Mouse (Mus musculus) left cerebral cortex, adult 9 months (tissue): ENCODE data around the gene Prkcg.
A peak's percentile ranks its signal among the peaks of the same experiment; 100 is the strongest.
"Not testable (repeated sequence)": the region's sequence is repeated elsewhere in the genome, so short reads cannot be mapped to it uniquely, and the experiment has no call there.

ENCODE experiments used
- DNase-seq, 2 experiments: peaks; one replicate each; pipeline ENCODE4 v3.0.0; 2022; ENCODE audit warnings: low spot score in 2 of 2

Prkcg gene

GRCm38 (mm10) chr7:3288976-3289970 is at the start of gene Prkcg, which contains the start of gene Myadm:
Gene Prkcg, plus strand, starts transcription at chr7:3289179.
Gene Myadm, plus strand, starts transcription at chr7:3289080.
- peak in 1 of 2 experiments; percentile 72 for DNase-seq

DNA sequence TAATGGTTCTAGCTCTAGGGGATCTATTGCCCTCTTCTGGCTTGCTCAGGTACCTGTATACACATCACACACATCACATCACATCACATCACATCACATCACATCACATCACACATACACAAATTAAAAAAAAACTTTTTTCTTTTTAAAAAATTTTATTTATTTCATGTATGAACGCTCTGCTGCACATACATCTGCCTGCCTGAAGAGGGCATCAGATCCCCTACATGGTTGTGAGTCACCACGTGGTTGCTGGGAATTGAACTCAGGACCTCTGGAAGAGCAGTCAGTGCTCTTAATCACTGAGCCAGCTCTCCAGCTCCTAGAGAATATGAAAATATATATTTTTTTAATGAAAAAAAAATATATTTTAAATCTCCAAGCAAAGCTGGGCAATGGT is 49.8 kb upstream of the Prkcg start:
- no peak for DNase-seq

GRCm38 (mm10) chr7:3260701-3261100 is 28.3 kb upstream of the Prkcg start:
- no peak for DNase-seq

GRCm38 (mm10) chr7:3261446-3261845 is 27.5 kb upstream of the Prkcg start:
- no peak for DNase-seq

DNA sequence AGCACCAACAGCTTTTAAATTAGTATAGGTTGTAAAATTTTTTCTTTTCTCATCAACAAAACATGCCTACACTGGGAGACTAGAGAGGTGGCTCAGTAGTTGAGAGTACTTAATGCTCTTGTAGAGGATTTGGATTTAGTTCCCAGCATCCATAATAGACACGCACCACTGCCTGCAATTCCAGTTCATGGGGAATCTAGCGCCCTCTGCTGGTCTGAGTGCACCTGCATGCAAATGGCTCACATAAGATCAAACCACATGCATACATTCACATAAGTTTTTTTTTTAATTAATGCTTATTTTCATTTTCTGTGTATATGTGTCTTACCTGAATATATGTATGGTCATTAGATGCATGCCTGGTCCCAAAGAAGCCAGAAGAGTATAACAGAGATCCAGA is 26.2 kb upstream of the Prkcg start:
- DNase-seq = no peak

- DNase-seq = no peak
These were observed 24.5 kb upstream of the Prkcg start for GRCm38 (mm10) chr7:3264390-3265022.

DNA sequence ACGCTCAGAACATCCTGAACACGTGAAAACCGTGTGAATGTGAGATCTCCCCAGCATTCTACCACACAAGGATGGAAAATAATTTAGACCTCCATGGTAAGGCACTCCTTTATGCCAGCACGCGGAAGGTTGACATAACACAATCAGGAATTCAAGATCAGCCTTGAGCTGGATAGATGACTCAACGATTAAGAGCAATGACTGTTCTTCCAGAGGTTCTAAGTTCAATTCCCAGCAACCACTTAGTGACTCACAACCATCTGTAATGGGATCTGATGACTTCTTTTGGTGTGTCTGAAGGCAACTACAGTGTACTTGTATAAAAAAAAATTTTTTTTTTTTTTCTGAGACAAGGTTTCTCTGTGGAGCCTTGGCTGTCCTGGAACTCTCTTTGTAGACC is 23.7 kb upstream of the Prkcg start:
- DNase-seq = no peak

- no peak for DNase-seq
These were observed 21.7 kb upstream of the Prkcg start for GRCm38 (mm10) chr7:3267261-3267660.

- DNase-seq = no peak
These were observed 21.1 kb upstream of the Prkcg start for GRCm38 (mm10) chr7:3267888-3268287.

- DNase-seq = no peak
These were observed 20.7 kb upstream of the Prkcg start for GRCm38 (mm10) chr7:3268291-3268690.

DNA sequence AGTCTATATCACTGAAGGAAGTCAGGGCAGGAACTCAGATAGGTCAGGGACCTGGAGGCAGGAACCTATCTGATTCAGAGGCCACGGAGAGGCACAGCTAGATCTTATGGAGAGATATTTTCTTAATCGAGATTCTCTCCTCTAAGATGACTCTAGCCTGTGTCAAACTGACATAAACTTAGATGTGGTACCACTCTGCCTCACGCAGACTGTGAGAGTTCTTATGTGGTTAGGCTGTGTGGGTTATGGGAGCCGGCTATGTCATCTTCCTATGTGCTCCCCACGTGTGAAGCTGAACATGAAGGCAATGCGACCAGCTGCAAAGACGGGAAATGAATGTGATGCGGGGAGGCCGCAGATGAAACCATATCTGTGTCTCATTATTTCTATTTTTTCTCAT is 16.8 kb upstream of the Prkcg start:
- no peak for DNase-seq

DNA sequence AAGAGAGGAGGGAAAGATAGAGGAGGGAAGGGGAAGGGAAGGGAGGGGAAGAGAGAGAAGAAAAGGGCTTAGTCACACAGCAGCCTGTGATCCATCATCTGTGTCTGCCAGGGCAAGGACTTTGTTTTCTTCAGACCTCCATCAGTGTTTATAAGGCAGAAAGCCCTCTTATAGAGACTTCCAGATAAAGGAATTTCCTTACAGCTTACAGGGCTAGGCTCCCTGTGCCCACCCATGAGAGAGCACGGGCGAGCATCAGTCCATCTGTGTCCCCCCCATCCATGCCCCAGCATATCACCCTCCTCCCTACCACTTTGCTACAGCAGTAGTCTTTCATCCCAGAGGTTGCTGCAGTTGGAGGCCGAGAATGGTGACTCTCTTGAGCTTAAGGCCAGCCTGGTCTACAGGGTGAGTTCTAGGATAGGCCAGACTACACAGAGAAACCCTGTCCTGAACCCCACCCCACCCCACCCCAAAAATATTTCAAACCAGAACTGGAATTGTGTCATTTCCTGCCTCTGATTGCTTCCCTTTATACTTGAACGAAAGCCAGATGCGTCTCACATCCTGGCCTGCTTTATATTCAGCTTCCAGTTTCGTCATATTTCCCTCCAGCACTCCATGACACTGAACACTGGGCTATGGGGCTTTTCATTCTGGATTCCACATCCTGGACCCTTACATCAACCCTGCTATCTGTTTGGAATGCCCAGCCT is 13.4 kb upstream of the Prkcg start:
- no peak for DNase-seq

- DNase-seq = not testable (repeated sequence)
These were observed 12.2 kb upstream of the Prkcg start for GRCm38 (mm10) chr7:3276781-3277180.

DNA sequence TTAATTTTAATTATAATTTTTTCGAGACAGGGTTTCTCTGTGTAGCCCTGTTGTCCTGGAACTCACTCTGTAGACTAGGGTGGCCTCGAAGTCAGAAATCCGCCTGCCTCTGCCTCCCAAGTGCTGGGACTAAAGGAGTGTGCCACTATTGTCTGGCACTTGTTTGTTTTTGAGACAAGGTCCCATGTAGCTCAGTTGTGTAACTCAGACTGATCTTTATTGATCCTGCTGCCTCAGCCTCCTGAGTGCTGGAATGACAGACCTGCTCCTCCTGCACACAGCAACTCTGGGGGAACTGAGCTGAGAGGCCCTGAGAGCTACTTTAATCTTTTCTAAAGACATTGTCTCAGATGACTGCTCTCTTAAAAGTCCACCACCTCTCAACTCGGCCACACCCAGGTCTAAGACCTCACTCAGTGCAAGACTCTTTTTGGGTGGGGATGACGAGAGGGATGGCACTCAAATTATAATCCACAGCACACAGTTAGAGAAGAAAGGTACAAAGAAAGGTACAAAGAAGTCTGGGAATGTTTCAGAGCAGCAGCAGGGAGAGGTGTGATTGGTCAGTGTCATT is 8.8 kb upstream of the Prkcg start:
- DNase-seq = no peak

GRCm38 (mm10) chr7:3280654-3281153 is 8.3 kb upstream of the Prkcg start:
- DNase-seq = peak in 1 of 2 experiments; percentile 57

- DNase-seq = no peak
These were observed 7.2 kb upstream of the Prkcg start for GRCm38 (mm10) chr7:3281741-3282140.

DNA sequence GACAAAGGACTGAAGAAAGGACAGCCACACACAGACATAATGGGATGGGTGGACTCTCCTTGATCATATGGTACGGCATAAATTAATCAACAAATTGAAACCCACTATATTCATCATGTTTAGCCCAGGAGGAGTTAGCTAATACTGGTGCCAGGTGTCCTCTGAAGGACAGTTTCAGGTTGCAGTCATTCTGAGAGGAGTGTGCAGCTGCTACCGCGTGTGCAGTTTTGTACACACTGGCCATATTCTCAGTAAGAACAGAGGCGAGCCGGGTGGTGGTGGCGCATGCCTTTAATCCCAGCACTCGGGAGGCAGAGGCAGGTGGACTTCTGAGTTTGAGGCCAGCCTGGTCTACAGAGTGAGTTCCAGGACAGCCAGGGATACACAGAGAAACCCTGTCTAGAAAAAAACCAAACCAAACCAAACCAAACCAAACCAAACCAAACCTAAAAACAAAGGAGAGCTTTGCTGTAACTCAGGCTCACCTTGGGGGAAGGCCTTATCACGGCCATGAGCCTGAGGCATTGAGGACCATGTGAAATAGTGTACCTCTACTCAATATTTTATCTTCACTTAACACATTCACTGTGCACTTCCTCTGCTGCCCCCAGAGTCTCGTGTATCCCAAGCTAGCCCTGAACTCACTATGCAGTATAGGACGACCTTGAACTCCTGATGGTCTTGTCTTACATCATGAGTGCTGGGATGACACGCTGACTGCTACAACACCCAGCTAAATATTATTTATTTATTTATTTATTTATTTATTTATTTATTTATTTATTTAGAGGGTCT is 5.7 kb upstream of the Prkcg start:
- no peak for DNase-seq

- no peak for DNase-seq
These were observed 4.4 kb upstream of the Prkcg start for GRCm38 (mm10) chr7:3284604-3285003.

DNA sequence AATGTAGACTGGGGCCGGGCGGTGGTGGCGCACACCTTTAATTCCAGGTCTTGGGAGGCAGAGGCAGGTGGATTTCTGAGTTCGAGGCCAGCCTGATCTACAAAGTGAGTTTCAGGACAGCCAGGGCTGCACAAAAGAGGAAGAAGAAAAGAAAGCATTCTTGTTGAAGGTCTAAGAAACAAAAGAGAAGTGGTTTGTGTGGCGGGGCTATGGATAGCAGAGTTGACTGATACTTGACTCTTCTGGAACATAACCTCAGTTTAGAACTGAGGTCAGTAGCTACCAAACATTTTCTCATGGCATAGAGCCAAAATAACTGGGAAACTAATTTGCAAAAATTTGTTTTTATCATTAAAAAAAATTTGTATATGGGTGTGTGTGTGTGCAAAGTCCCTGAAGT is 2.9 kb upstream of the Prkcg start:
- no peak for DNase-seq

DNA sequence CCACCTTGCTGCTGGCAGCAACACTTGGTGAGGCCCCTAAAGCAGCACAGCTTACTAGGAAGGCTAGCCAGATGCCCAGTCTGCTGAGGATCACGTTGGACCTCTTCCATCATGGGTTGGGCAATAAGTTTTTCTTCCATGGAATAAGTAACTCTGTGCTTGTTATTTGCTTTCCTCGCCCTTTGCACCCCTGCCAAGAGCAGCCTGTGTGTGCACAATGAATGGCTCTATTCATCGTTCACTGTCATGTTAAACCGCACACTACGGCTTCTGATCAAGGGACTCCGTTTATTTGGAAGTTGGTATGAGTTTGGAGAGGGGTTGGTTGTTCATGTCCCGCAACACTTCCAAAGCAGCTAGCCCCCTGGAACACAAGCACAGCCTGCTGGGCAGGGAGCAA is 1.8 kb upstream of the Prkcg start:
- DNase-seq = no peak
